Mouse (Mus musculus): Measurements from ENCODE around the gene Lrrc8b.

DNA sequence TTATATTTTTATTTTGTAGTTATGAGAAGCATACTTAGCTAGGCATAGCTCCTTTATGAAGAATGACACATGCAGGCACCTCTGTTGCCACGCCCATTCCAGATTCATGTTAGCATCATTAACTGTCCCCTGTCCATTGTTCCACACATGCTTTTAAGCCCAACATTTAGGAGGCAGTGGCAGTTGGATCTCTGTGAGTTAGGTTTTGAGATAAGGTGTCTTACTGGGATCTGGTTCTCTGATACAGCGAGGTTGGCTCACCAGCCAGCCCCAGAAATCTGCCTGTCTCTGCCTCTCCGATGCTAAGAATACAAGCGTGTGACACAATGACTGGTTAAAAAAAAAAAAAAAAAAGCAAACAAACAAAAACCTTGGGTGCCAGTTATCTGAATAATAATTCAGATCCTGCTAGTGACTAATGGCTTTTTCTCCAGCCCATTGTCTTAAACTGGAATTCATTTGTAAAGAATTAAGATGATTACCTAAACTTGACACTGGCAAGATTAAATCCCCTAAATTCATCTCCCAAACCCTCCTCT is 110.6 kb downstream of the Lrrc8b start:
- no peak for TF ChIP-seq CTCF (IDR thresholded peaks at IDR 0.05; ENCODE audit: borderline replicate concordance, control insufficient read depth, extremely low read depth, insufficient read depth, low read length, poor library complexity)
- no peak for TF ChIP-seq POLR2A (IDR thresholded peaks at IDR 0.05; ENCODE audit: control insufficient read depth, extremely low read depth, insufficient read depth, low read length, poor library complexity)
